Mouse (Mus musculus): ENCODE data around the gene Polr1e. TPM values are rescaled to one million over a fixed set of nuclear protein-coding genes. Genes with fewer than 3 reads are reported as not detected.
A peak's percentile ranks its signal among the peaks of the same experiment; 100 is the strongest.

Polr1e gene
- polyA plus RNA-seq, 1 experiment from 2014 or later: 33.2 TPM

DNA sequence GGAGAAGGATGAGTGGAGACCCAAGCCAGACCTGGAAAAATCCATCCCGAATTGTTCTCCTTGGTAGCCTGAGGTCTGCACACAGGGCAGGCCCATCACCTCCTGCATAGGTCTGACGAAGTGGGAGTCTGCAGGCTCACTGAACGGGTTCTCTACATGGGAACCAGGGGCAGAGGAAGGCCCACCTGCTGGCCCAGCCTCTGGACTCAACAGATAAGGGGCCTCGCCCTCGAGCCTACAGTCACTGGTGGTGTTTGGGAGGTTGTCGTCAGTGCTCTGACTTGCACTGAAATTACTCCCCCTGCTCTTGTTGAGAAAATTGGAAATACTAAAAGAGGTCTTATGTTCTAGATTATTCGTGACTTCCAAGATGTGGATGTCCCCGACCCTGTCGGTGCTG is 24.5 kb upstream of the Polr1e start:
- no peak for ATAC-seq
- Histone ChIP-seq H3K4me3 (ENCODE audit: low read depth, low read length) (no peak overlapping the region), H3K4me1 (ENCODE audit: control insufficient read depth, insufficient read depth, low read length) (no peaks in the 10 kb centered on the region), H3K27ac (ENCODE audit: low read length) (no peak overlapping the region), H3K36me3 (ENCODE audit: control insufficient read depth, insufficient read depth, low read length) (peaks cover 13% of the 10 kb centered on the region; the same call in 1 of the 2 replicates), H3K9ac (ENCODE audit: low read depth, low read length) (no peak overlapping the region), H3K4me2 (ENCODE audit: low read length) (no peak overlapping the region), H3K9me3 (replicated peaks; ENCODE audit: control insufficient read depth, low read length, poor library complexity, severe bottlenecking) (no peaks in the 10 kb centered on the region), H3K27me3 (ENCODE audit: control insufficient read depth, insufficient read depth, low read depth, low read length) (no peaks in the 10 kb centered on the region)
- 92% methylated on average over 9 of the region's 9 CpGs for WGBS

DNA sequence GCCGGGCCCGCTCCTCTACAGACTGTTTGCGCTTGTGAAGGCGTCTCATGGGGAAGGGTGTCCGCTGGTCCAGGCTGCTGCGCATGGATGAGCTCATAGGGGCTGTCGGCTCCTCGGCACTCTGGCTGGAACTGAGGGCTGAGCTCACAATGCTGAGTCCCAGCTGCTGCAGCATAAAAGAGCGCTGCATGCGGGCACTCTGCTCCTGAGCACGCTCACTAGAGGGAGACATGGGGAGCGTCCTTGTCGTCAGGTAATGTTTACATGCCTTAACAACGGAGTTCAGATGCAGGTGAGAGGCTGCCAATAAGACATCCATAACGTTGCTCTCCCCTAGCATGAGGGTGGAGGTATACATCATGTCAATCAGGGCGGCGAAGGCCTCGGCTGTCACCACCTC is 23.6 kb upstream of the Polr1e start:
- Histone ChIP-seq H3K36me3 (ENCODE audit: control insufficient read depth, insufficient read depth, low read length) (peaks cover 13% of the 10 kb centered on the region; the same call in 1 of the 2 replicates), H3K9ac (ENCODE audit: low read depth, low read length) (no peak overlapping the region), H3K4me3 (ENCODE audit: low read depth, low read length) (no peak overlapping the region), H3K4me1 (ENCODE audit: control insufficient read depth, insufficient read depth, low read length) (no peaks in the 10 kb centered on the region), H3K27ac (ENCODE audit: low read length) (no peak overlapping the region), H3K4me2 (ENCODE audit: low read length) (no peak overlapping the region), H3K9me3 (replicated peaks; ENCODE audit: control insufficient read depth, low read length, poor library complexity, severe bottlenecking) (no peaks in the 10 kb centered on the region), H3K27me3 (ENCODE audit: control insufficient read depth, insufficient read depth, low read depth, low read length) (no peaks in the 10 kb centered on the region)
- 0 out of 2 replicates have a peak, but pooled peaks have one; percentile 30 for ATAC-seq
- WGBS: 84% methylated on average over 18 of the region's 18 CpGs

DNA sequence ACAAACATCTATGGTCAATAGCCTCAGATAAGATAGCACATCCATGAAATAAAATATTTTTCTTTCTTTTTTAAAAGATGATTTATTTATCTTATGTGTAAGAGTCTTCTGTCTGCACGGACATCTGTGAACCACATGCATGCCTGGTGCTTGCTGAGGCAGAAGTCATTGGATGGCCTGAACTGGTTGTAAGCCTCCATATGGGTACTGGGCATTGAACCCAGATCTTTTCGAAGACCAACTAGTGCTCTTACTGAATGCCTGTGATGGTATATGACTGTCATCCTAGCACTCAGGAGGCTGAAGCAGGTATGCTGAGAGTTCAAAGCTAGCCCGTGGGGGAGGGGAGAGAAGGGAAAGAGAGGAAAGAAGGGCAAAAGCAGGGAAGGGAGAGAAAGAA is 20.3 kb upstream of the Polr1e start:
- H3K9ac ChIP-seq (ENCODE audit: low read depth, low read length): no peak overlapping the region
- no peak overlapping the region for H3K27ac ChIP-seq (ENCODE audit: low read length)
- H3K9me3 ChIP-seq (replicated peaks; ENCODE audit: control insufficient read depth, low read length, poor library complexity, severe bottlenecking): no peaks in the 10 kb centered on the region
- ATAC-seq: no peak
- H3K36me3 ChIP-seq (ENCODE audit: control insufficient read depth, insufficient read depth, low read length): peaks cover 9% of the 10 kb centered on the region; the same call in 1 of the 2 replicates
- 76% methylated on average over 3 of the region's 3 CpGs for WGBS
- H3K27me3 ChIP-seq (ENCODE audit: control insufficient read depth, insufficient read depth, low read depth, low read length): no peaks in the 10 kb centered on the region
- H3K4me2 ChIP-seq (ENCODE audit: low read length): no peak overlapping the region
- no peak overlapping the region for H3K4me3 ChIP-seq (ENCODE audit: low read depth, low read length)
- H3K4me1 ChIP-seq (ENCODE audit: control insufficient read depth, insufficient read depth, low read length): no peaks in the 10 kb centered on the region

DNA sequence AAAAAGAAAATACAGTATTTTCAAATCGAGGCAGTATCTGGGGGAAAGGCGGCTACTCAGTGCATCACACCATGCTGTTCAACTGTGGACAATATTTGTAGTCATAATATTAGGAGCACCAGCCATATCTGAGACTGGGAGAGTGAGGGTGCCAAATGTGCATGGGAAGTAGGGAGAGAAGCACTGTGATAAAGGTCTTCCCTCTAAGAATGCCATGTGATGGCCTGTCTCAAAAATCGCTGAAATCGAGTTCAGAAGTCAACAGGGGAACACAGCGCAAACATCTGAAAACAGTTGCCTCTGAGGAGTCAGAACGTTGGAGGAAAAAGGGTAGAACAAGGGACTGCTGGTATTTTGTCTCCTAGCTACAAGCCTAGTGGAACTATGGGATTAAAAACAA is 18.4 kb upstream of the Polr1e start:
- no peak overlapping the region for H3K4me3 ChIP-seq (ENCODE audit: low read depth, low read length)
- H3K36me3 ChIP-seq (ENCODE audit: control insufficient read depth, insufficient read depth, low read length): 0 out of 2 replicates have a peak, but pooled peaks cover under 1% of the 10 kb centered on the region
- no peaks in the 10 kb centered on the region for H3K27me3 ChIP-seq (ENCODE audit: control insufficient read depth, insufficient read depth, low read depth, low read length)
- no peak overlapping the region for H3K4me2 ChIP-seq (ENCODE audit: low read length)
- 89% methylated on average over 6 of the region's 6 CpGs for WGBS
- no peak for ATAC-seq
- no peak overlapping the region for H3K9ac ChIP-seq (ENCODE audit: low read depth, low read length)
- H3K9me3 ChIP-seq (replicated peaks; ENCODE audit: control insufficient read depth, low read length, poor library complexity, severe bottlenecking): no peaks in the 10 kb centered on the region
- no peak overlapping the region for H3K27ac ChIP-seq (ENCODE audit: low read length)
- no peaks in the 10 kb centered on the region for H3K4me1 ChIP-seq (ENCODE audit: control insufficient read depth, insufficient read depth, low read length)

DNA sequence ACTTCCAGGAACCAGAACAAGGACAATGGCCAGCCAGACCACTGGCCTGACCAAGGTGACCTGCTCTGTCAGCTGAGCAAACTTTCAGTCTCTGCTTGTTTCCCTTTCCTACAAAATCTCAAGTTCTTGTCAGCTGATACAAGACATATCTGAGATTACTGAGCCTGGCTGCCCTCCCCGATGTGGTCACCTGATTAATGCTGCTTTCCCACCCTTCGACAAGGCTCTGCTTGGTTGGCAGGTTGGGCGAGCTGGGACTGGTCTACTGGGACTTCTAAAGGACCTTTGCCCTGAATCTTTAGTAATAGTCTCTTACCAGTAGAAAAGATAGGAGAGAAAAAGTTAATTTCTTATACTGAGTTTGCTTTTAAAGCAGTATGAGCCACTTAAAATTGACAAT is 12.9 kb upstream of the Polr1e start:
- WGBS: 89% methylated on average over 3 of the region's 3 CpGs
- Histone ChIP-seq H3K9me3 (replicated peaks; ENCODE audit: control insufficient read depth, low read length, poor library complexity, severe bottlenecking) (no peaks in the 10 kb centered on the region), H3K9ac (ENCODE audit: low read depth, low read length) (no peak overlapping the region), H3K4me1 (ENCODE audit: control insufficient read depth, insufficient read depth, low read length) (peaks cover 10% of the 10 kb centered on the region), H3K4me3 (ENCODE audit: low read depth, low read length) (no peak overlapping the region), H3K36me3 (ENCODE audit: control insufficient read depth, insufficient read depth, low read length) (no peaks in the 10 kb centered on the region), H3K27me3 (ENCODE audit: control insufficient read depth, insufficient read depth, low read depth, low read length) (no peaks in the 10 kb centered on the region), H3K4me2 (ENCODE audit: low read length) (no peak overlapping the region), H3K27ac (ENCODE audit: low read length) (no peak overlapping the region)
- no peak for ATAC-seq

DNA sequence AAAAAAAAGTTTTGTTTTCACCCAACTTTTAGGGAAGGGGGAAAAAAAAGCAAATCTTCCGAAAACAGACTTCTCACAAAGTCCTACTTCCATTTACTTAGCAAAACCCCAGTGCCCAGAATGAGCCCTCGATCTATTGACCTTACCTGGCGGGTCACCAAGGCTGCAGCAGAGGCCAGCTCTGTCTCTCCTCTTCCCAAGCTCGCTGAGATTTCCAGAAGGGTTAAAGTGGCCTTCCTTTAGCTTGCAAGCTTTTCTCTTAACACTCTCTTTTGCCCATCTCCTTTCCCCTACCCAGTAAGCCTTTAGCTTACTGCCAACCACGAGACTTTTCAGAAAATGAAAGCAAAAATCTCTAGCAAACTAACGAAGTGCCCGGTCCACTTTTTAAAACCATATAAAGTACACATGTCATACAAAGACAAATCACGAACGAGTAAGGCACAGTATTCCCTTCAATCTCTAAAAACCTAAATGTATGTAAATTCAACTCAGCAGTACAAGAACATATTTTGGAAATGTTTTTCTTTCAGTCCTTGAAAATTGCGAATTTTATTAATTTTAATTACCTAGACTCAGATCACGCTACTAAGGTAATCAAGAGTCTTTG is 7.5 kb upstream of the Polr1e start:
- no peak for ATAC-seq

DNA sequence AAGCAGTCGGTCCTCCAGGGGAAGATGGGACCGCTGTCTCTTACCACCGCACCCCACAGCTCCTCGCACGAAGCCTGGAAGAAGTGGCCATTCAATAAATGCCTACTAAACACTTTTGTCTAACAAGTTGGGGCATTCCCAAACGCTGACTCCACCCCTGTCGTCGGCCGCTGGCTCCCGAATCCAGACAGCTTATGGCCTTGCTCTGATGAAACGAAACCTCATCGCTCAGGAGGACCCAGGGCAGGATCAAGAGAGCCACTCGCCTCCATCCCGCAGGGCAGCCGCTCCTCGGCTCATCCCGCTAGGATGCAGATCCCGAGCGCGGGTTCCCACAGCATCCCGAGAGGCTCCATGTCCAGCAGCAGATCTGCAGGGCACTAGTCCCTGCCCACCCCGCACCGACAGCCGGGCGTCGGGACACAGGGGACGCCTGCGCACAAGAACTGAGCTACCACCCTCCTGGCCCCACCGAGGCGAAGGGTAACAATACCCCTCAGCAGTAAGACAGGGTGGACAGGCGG is 6.7 kb upstream of the Polr1e start:
- peak overlapping the region; percentile 88 for H3K9ac ChIP-seq (ENCODE audit: low read depth, low read length)
- H3K27ac ChIP-seq (ENCODE audit: low read length): peak overlapping the region; percentile 96
- peak overlapping the region; percentile 59 for H3K4me2 ChIP-seq (ENCODE audit: low read length)
- H3K27me3 ChIP-seq (ENCODE audit: control insufficient read depth, insufficient read depth, low read depth, low read length): no peaks in the 10 kb centered on the region
- no peaks in the 10 kb centered on the region for H3K9me3 ChIP-seq (replicated peaks; ENCODE audit: control insufficient read depth, low read length, poor library complexity, severe bottlenecking)
- H3K4me1 ChIP-seq (ENCODE audit: control insufficient read depth, insufficient read depth, low read length): peaks cover 24% of the 10 kb centered on the region
- ATAC-seq: peak; percentile 82
- peak overlapping the region; percentile 70 for H3K4me3 ChIP-seq (ENCODE audit: low read depth, low read length)
- no peaks in the 10 kb centered on the region for H3K36me3 ChIP-seq (ENCODE audit: control insufficient read depth, insufficient read depth, low read length)
- under 1% methylated on average over 31 of the region's 31 CpGs for WGBS

More for the DNA sequence above, 7.5 kb upstream of the Polr1e start:
- H3K4me1 ChIP-seq (ENCODE audit: control insufficient read depth, insufficient read depth, low read length): peaks cover 24% of the 10 kb centered on the region
- no peaks in the 10 kb centered on the region for H3K36me3 ChIP-seq (ENCODE audit: control insufficient read depth, insufficient read depth, low read length)
- no peaks in the 10 kb centered on the region for H3K9me3 ChIP-seq (replicated peaks; ENCODE audit: control insufficient read depth, low read length, poor library complexity, severe bottlenecking)
- no peaks in the 10 kb centered on the region for H3K27me3 ChIP-seq (ENCODE audit: control insufficient read depth, insufficient read depth, low read depth, low read length)
- peak overlapping the region; percentile 59 for H3K4me2 ChIP-seq (ENCODE audit: low read length)
- H3K4me3 ChIP-seq (ENCODE audit: low read depth, low read length): peak overlapping the region; percentile 70
- WGBS: 6% methylated on average over 11 of the region's 11 CpGs
- H3K27ac ChIP-seq (ENCODE audit: low read length): peak overlapping the region; percentile 96; the same call in 1 of the 2 replicates
- peak overlapping the region; percentile 88 for H3K9ac ChIP-seq (ENCODE audit: low read depth, low read length)

DNA sequence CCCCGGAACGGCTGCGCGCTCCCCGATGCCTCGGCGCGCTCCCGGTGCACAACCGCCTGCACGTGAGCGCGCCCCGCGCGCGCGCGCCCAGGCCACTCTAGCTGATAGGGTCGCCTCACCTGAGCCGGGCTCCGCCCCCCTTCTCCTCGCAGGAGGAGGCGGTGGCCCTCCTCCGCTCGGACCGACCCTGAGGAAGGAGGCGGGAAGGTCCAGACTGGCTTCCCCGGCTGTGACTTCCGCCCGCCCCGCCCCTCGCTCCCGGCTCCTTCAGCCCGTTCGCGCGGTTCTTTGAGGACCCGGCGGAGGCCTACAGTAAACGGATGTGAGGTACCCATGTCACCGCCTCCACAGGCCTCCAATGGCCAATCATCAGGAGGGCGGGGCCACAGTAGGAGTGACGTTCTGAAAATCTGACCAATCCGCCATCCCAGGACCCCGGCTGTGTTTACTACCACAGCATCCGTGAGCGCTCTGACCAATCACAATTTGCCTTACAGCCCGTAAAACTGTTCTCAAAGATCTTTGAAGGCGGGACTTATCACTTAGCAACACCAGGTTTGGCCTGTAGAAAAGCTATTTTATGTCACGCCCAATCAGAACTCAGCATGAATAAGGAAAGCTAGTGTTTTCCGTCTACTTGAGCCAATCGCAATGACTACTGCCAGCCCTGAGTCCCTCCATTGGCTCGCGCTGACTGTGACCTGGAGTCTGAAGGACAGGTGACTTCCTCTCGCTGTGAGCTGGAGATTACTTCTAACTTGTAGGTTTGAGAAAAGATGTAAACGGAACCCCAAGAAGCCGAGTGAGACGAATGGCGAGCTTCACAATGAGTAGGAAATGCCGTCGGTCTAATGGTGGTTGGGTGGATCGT is 6.0 kb upstream of the Polr1e start, which contains the start of gene Zbtb5:
TSS of gene Zbtb5 (minus strand) at position 308 of the 871 bp plus-strand sequence.
- ATAC-seq: peak; percentile 98
- Histone ChIP-seq H3K9ac (ENCODE audit: low read depth, low read length) (peak within 1 kb of the TSS; percentile 88), H3K4me1 (ENCODE audit: control insufficient read depth, insufficient read depth, low read length) (peaks cover 24% of the 10 kb centered on the region), H3K4me3 (ENCODE audit: low read depth, low read length) (peak within 1 kb of the TSS; percentile 70), H3K27me3 (ENCODE audit: control insufficient read depth, insufficient read depth, low read depth, low read length) (no peaks in the 10 kb centered on the region), H3K36me3 (ENCODE audit: control insufficient read depth, insufficient read depth, low read length) (no peaks in the 10 kb centered on the region), H3K27ac (ENCODE audit: low read length) (peak within 1 kb of the TSS; percentile 96), H3K9me3 (replicated peaks; ENCODE audit: control insufficient read depth, low read length, poor library complexity, severe bottlenecking) (no peaks in the 10 kb centered on the region), H3K4me2 (ENCODE audit: low read length) (peak within 1 kb of the TSS; percentile 68)
- WGBS: under 1% methylated on average over 62 of the region's 63 CpGs

DNA sequence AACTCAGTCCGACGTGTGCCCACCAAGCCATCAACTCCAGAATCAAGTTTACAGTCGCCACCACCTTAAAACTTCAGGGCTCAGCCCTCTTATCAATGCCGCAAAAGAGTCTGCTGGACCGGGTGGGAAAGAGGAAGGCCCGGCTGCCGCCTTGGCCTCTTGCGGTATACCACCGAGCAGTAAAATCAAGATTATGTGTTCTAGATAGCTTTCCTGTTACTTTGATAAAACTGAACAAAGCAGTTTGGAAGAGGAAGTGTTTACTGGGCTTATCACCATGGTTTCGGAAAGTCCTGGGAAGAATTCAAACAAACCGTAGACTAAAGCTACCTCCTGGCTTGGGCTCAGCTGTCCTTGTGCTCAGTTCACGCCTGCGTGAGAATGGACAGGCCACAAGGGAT is 5.4 kb upstream of the Polr1e start:
- Histone ChIP-seq H3K4me2 (ENCODE audit: low read length) (peak overlapping the region; percentile 68), H3K4me3 (ENCODE audit: low read depth, low read length) (peak overlapping the region; percentile 59), H3K9ac (ENCODE audit: low read depth, low read length) (peak overlapping the region; percentile 60), H3K27ac (ENCODE audit: low read length) (peak overlapping the region; percentile 67), H3K27me3 (ENCODE audit: control insufficient read depth, insufficient read depth, low read depth, low read length) (no peaks in the 10 kb centered on the region), H3K9me3 (replicated peaks; ENCODE audit: control insufficient read depth, low read length, poor library complexity, severe bottlenecking) (no peaks in the 10 kb centered on the region), H3K36me3 (ENCODE audit: control insufficient read depth, insufficient read depth, low read length) (no peaks in the 10 kb centered on the region), H3K4me1 (ENCODE audit: control insufficient read depth, insufficient read depth, low read length) (peaks cover 24% of the 10 kb centered on the region)
- 1% methylated on average over 13 of the region's 13 CpGs for WGBS
- ATAC-seq: no peak

Data from midbrain, embryonic 16.5 days (tissue).